Mouse (Mus musculus) heart, embryonic 15.5 days (tissue): ENCODE measurements around the gene Wdr46. TPM values are rescaled to one million over a fixed set of nuclear protein-coding genes. Genes with fewer than 3 reads are reported as not detected.
A peak's percentile ranks its signal among the peaks of the same experiment; 100 is the strongest.
"Not testable (repeated sequence)": the region's sequence is repeated elsewhere in the genome, so short reads cannot be mapped to it uniquely, and the experiment has no call there.

Experiments used
- ATAC-seq: fragments of 200-750 bp; cut with Nextera tagmentation; replicated peaks from 2 replicates; pipeline ENCODE4 v1.8.0; 2017; ENCODE audit warnings: low read depth, moderate TSS enrichment; ENCODE audit not compliant: insufficient number of reproducible peaks, insufficient read depth, low FRiP score
- H3K27ac ChIP-seq: fragments of 300-500 bp; sonication (generic); 2 replicates; pipeline ENCODE4 v1.5.1; 2015; ENCODE audit warnings: mild to moderate bottlenecking, inconsistent platforms
- H3K27me3 ChIP-seq: fragments of 300-500 bp; sonication (generic); 2 replicates; pipeline ENCODE4 v1.6.1; 2015; ENCODE audit warnings: inconsistent platforms
- H3K36me3 ChIP-seq: fragments of 300-500 bp; sonication (generic); 2 replicates; pipeline ENCODE4 v1.6.1; 2015; ENCODE audit warnings: mild to moderate bottlenecking, inconsistent platforms
- H3K4me1 ChIP-seq: fragments of 300-500 bp; sonication (generic); replicated peaks from 2 replicates; pipeline ENCODE4 v1.6.1; 2015; ENCODE audit warnings: inconsistent platforms
- H3K4me2 ChIP-seq: fragments of 300-500 bp; sonication (generic); 2 replicates; pipeline ENCODE4 v1.6.1; 2015; ENCODE audit warnings: inconsistent platforms, mild to moderate bottlenecking, moderate library complexity
- H3K4me3 ChIP-seq: fragments of 300-500 bp; sonication (generic); 2 replicates; pipeline ENCODE4 v1.5.1; 2015; ENCODE audit warnings: mild to moderate bottlenecking, inconsistent platforms
- H3K9ac ChIP-seq: fragments of 300-500 bp; sonication (generic); 2 replicates; pipeline ENCODE4 v1.6.1; 2015; ENCODE audit warnings: mild to moderate bottlenecking, inconsistent platforms
- H3K9me3 ChIP-seq: fragments of 300-500 bp; sonication (generic); replicated peaks from 2 replicates; pipeline ENCODE4 v1.6.1; 2016; ENCODE audit warnings: inconsistent platforms
- WGBS: fragments of 180-500 bp; shearing (Covaris S2); methylation state at CpG from one replicate; pipeline ENCODE4 v1.1.7; 2015; ENCODE audit warnings: mixed read lengths; 5-methylcytosine and 5-hydroxymethylcytosine counted together
- polyA plus RNA-seq: library from polyadenylated mRNA; unstranded; fragments of >200 nt; fragmentation: Nextera tagmentation; extraction: Ambion mirVana; gene quantifications from 2 replicates; pipeline ENCODE4 v1.2.1, GENCODE M21; 2015

Wdr46 gene
- polyA plus RNA-seq, 1 experiment from 2014 or later = 16.3 TPM

GRCm38 (mm10) chr17:33902079-33902478, 38.4 kb upstream of the Wdr46 start:
- Histone ChIP-seq H3K9me3 (no peaks in the 10 kb centered on the region), H3K4me2 (no peak overlapping the region), H3K36me3 (no peaks in the 10 kb centered on the region), H3K9ac (no peak overlapping the region), H3K4me3 (no peak overlapping the region), H3K4me1 (peaks cover 5% of the 10 kb centered on the region; the same call in 1 of the 2 replicates), H3K27ac (peak overlapping the region; percentile 47), H3K27me3 (no peaks in the 10 kb centered on the region)
- ATAC-seq = no peak
- 46% methylated on average over 4 of the region's 4 CpGs for WGBS

DNA sequence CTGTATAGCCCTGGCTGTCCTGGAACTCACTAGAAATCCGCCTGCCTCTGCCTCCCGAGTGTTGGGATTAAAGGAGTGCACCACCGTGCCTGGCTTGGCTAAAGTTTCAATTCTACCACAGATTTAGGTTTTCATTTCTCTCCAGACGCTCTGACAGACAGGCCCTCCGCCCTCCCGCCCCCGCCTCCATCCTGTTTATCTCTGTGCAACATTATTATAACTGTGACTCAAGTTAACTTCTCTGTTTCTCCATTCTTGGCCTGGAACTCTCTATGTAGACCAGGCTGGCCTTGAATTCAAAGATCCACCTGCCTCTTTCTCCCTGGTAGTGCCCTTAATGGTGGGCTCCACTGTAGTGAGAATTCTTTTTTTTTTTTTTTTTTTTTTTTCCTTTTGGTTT, 38.0 kb upstream of the Wdr46 start:
- H3K4me3 ChIP-seq = no peak overlapping the region
- no peaks in the 10 kb centered on the region for H3K36me3 ChIP-seq
- no peak overlapping the region for H3K27ac ChIP-seq
- H3K4me2 ChIP-seq = no peak overlapping the region
- WGBS = 77% methylated on average over 7 of the region's 7 CpGs
- H3K27me3 ChIP-seq = no peaks in the 10 kb centered on the region
- H3K4me1 ChIP-seq = peaks cover 5% of the 10 kb centered on the region; the same call in 1 of the 2 replicates
- no peaks in the 10 kb centered on the region for H3K9me3 ChIP-seq
- ATAC-seq = no peak
- no peak overlapping the region for H3K9ac ChIP-seq

- H3K9me3 ChIP-seq, H3K4me2 ChIP-seq, ATAC-seq, H3K27ac ChIP-seq, H3K36me3 ChIP-seq, H3K27me3 ChIP-seq, H3K9ac ChIP-seq, H3K4me3 ChIP-seq: not testable (repeated sequence)
- 75% methylated on average over 6 of the region's 6 CpGs for WGBS
- H3K4me1 ChIP-seq = peaks cover 14% of the 10 kb centered on the region
These were observed 36.4 kb upstream of the Wdr46 start for GRCm38 (mm10) chr17:33903911-33904651.

- WGBS = 37% methylated on average over 2 of the region's 4 CpGs
- not testable (repeated sequence) for H3K4me2 ChIP-seq, H3K27me3 ChIP-seq, H3K4me3 ChIP-seq, ATAC-seq, H3K36me3 ChIP-seq, H3K27ac ChIP-seq, H3K9ac ChIP-seq, H3K9me3 ChIP-seq
- H3K4me1 ChIP-seq = peaks cover 14% of the 10 kb centered on the region
These were observed 35.6 kb upstream of the Wdr46 start, which contains the start of gene Platr17 for GRCm38 (mm10) chr17:33904835-33905234. Gene Platr17 (plus strand): TSS chr17:33905135.

DNA sequence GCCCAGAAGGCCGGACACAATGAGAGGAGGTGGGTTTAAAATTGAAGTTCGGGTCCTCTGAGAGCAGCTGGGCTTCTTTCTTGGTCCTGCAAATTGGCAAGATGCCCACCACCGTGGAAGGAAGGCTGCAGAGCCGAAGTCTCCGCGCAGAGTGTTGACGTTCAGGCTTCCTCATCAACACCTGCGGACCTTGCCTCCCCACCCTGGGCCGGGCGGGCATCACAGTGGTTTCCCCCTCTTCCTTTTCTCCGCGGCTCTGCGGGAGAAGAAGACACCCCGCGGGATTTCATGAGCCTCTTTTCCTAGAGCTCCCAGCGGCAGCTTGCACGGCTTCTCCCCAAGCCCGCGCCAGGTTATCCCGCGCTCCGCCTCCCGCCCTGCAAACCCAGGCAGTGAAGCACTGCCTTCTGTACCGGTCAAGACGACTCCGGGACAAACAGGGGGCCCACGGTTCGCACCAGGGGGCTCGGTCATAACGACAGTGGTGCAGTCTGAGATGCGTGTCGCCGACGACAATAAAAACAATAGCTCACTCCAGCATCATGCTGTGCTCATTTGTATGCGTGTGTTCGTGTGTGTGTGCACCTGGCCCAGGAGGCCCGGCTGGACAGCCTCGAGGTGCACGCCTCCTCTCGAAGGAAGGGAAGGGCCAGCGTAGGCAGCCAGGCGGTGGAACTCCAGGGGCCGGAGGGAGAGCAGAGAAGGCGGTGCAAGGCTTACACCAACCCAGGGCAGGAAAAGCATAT, 32.0 kb upstream of the Wdr46 start:
- H3K36me3 ChIP-seq = peaks cover 23% of the 10 kb centered on the region
- H3K4me3 ChIP-seq = peak overlapping the region; percentile 88
- peak overlapping the region; percentile 99 for H3K4me2 ChIP-seq
- whole genome bisulfite sequencing = under 1% methylated on average over 44 of the region's 44 CpGs
- no peaks in the 10 kb centered on the region for H3K27me3 ChIP-seq
- ATAC-seq = peak; percentile 2; the same call in 1 of the 2 replicates
- peaks cover 19% of the 10 kb centered on the region for H3K4me1 ChIP-seq
- peak overlapping the region; percentile 85 for H3K27ac ChIP-seq
- H3K9me3 ChIP-seq = no peaks in the 10 kb centered on the region
- peak overlapping the region; percentile 66 for H3K9ac ChIP-seq

DNA sequence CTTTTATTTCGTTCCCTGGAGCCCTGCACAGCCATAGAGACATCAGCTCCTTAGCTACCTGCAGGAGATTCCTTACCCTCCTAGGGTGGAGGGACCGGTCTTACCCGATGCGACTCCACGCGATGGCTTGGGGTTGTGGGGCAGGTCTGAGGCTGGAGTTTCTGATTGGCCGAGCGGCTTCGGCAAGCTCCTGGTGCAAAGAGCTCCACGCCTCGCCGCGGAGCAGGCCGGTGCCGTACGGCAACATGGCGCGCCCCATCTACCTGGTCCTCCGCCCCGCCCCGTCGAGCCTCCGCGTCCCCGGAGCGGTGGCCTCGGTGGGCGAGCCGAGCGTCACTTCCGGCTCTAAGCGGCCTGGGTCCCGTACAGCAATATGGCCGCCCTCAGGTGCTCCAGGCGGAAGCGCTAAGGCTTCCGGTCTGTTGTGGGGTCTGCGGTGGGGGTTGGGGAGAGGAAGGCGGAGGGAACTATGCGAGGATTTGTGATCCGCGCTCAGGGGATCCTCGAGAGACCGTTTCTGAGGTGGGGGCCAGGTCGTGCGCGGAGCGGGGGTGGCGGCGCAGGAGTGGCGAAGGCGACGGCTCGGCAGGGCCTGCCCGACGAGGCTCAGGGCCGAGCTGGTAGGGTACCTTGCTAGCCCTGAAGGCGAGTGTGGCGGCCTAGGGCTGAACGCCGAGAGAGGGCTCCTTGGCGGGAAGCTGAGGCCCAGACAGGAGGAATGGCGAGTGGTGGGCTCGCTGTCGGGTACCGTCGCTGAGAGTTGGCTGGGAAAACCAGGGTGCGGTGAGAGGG, 31.2 kb upstream of the Wdr46 start, which contains the start of gene Daxx:
Gene Daxx, plus strand, starts transcription at position 338 of the 792 bp plus-strand sequence.
- H3K4me2 ChIP-seq = peak within 1 kb of the TSS; percentile 99
- peaks cover 23% of the 10 kb centered on the region for H3K4me1 ChIP-seq
- H3K9me3 ChIP-seq = no peaks in the 10 kb centered on the region
- peak within 1 kb of the TSS; percentile 88 for H3K4me3 ChIP-seq
- H3K27me3 ChIP-seq = no peaks in the 10 kb centered on the region
- peak within 1 kb of the TSS; percentile 93 for H3K27ac ChIP-seq
- peaks cover 31% of the 10 kb centered on the region for H3K36me3 ChIP-seq
- H3K9ac ChIP-seq = peak within 1 kb of the TSS; percentile 91
- under 1% methylated on average over 68 of the region's 68 CpGs for WGBS
- peak; percentile 97 for ATAC-seq

GRCm38 (mm10) chr17:33909869-33910250, 30.6 kb upstream of the Wdr46 start:
- no peak for ATAC-seq
- H3K36me3 ChIP-seq = peaks cover 36% of the 10 kb centered on the region
- WGBS = under 1% methylated on average over 14 of the region's 14 CpGs
- no peaks in the 10 kb centered on the region for H3K27me3 ChIP-seq
- H3K9me3 ChIP-seq = no peaks in the 10 kb centered on the region
- peaks cover 25% of the 10 kb centered on the region for H3K4me1 ChIP-seq
- H3K9ac ChIP-seq = peak overlapping the region; percentile 91
- peak overlapping the region; percentile 93 for H3K27ac ChIP-seq
- peak overlapping the region; percentile 99 for H3K4me2 ChIP-seq
- H3K4me3 ChIP-seq = peak overlapping the region; percentile 88

DNA sequence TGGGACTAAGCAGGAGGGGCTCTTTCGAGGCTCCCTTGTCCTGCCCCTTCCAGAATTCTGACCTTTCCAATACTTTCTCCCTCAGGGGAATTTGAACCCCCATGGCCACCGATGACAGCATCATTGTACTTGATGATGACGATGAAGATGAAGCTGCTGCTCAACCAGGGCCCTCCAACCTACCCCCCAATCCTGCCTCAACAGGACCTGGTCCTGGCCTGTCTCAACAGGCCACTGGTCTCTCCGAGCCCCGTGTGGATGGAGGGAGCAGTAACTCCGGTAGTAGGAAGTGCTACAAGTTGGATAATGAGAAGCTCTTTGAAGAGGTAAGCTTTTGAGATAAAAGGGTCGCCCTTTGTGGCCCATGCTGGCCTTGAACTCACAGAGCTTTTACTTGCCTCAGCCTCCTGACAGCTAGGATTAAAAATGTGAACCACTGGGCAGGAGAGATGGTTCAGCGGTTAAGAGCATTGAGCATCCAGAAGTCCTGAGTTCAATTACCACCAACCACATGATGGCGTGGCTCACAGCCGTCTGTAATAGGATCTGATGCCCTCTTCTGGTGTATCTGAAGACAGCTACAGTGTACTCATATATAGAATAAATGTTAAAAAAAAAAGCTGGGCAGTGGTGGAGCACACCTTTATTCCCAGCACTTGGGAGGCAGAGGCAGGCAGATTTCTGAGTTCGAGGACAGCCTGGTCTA, 30.0 kb upstream of the Wdr46 start:
- WGBS = 37% methylated on average over 11 of the region's 11 CpGs
- peak overlapping the region; percentile 91 for H3K9ac ChIP-seq
- H3K4me1 ChIP-seq = peaks cover 31% of the 10 kb centered on the region
- no peak for ATAC-seq
- H3K27ac ChIP-seq = peak overlapping the region; percentile 93
- H3K4me3 ChIP-seq = peak overlapping the region; percentile 88
- H3K36me3 ChIP-seq = peaks cover 39% of the 10 kb centered on the region
- no peaks in the 10 kb centered on the region for H3K27me3 ChIP-seq
- no peaks in the 10 kb centered on the region for H3K9me3 ChIP-seq
- peak overlapping the region; percentile 99 for H3K4me2 ChIP-seq

- H3K4me1 ChIP-seq = peaks cover 32% of the 10 kb centered on the region
- no peaks in the 10 kb centered on the region for H3K9me3 ChIP-seq
- H3K9ac ChIP-seq = no peak overlapping the region
- ATAC-seq = no peak
- 89% methylated on average over 31 of the region's 31 CpGs for WGBS
- no peak overlapping the region for H3K27ac ChIP-seq
- H3K36me3 ChIP-seq = peaks cover 39% of the 10 kb centered on the region
- no peaks in the 10 kb centered on the region for H3K27me3 ChIP-seq
- no peak overlapping the region for H3K4me3 ChIP-seq
- no peak overlapping the region for H3K4me2 ChIP-seq
These were observed 29.2 kb upstream of the Wdr46 start for GRCm38 (mm10) chr17:33911052-33911812.

DNA sequence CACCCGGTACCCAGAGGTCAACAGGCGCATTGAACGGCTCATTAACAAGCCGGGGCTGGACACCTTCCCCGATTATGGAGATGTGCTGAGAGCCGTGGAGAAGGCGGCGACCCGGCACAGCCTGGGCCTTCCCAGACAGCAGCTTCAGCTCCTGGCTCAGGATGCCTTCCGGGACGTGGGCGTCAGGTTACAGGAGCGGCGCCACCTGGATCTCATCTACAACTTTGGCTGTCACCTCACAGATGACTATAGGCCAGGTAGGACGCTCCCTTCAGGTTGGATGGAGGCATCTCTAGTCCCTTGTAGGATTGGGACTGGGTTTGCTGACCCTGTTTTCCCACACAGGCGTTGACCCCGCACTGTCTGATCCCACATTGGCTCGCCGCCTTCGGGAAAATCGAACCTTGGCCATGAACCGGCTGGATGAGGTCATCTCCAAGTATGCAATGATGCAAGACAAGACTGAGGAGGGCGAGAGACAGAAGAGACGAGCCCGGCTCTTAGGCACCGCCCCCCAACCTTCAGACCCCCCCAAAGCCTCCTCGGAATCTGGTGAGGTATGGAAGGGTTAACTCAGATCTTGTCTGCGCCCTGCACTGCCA, 28.5 kb upstream of the Wdr46 start:
- 88% methylated on average over 28 of the region's 28 CpGs for WGBS

More for the DNA sequence above, 28.5 kb upstream of the Wdr46 start:
- Histone ChIP-seq H3K9me3 (no peaks in the 10 kb centered on the region), H3K4me1 (peaks cover 36% of the 10 kb centered on the region), H3K9ac (no peak overlapping the region), H3K36me3 (peaks cover 39% of the 10 kb centered on the region), H3K27me3 (no peaks in the 10 kb centered on the region), H3K4me3 (no peak overlapping the region), H3K4me2 (no peak overlapping the region), H3K27ac (no peak overlapping the region)
- no peak for ATAC-seq
